Mouse (Mus musculus) C2C12 (cell line): ENCODE results near the gene Snapin. TPM values are rescaled to one million over a fixed set of nuclear protein-coding genes. Genes with fewer than 3 reads are reported as not detected.

Source experiments
- H3K27me3 ChIP-seq: one replicate; pipeline ENCODE4 v1.6.1; 2011; ENCODE audit not compliant: control insufficient read depth, insufficient read depth, insufficient read length
- H3K36me3 ChIP-seq: one replicate; pipeline ENCODE4 v1.6.1; 2011; ENCODE audit not compliant: control insufficient read depth, insufficient read depth
- H3K4me3 ChIP-seq: one replicate; pipeline ENCODE4 v1.5.1; 2011; ENCODE audit warnings: mild to moderate bottlenecking, control low read depth; ENCODE audit not compliant: poor library complexity, insufficient read depth, severe bottlenecking
- H3K79me2 ChIP-seq: one replicate; pipeline ENCODE4 v1.6.1; 2011; ENCODE audit not compliant: control insufficient read depth, insufficient read depth
- H3K79me3 ChIP-seq: one replicate; pipeline ENCODE4 v1.6.1; 2011; ENCODE audit warnings: low read depth, control low read depth
- H3ac ChIP-seq: one replicate; pipeline ENCODE3; 2011; ENCODE audit warnings: low read depth; ENCODE audit not compliant: control insufficient read depth, insufficient read length
- CEBPB ChIP-seq: IDR thresholded peaks from one replicate; pipeline ENCODE4 v1.6.1; 2011; ENCODE audit warnings: low read depth, mild to moderate bottlenecking, control low read depth, moderate library complexity
- CTCF ChIP-seq: IDR thresholded peaks from one replicate; pipeline ENCODE4 v1.5.1; 2011; ENCODE audit not compliant: control insufficient read depth, insufficient read depth, insufficient read length
- FOSL1 ChIP-seq: IDR thresholded peaks from one replicate; pipeline ENCODE4 v1.8.0; 2011; ENCODE audit warnings: mild to moderate bottlenecking, low read length; ENCODE audit not compliant: poor library complexity, insufficient read depth, severe bottlenecking
- MAX ChIP-seq: IDR thresholded peaks from one replicate; pipeline ENCODE4 v1.6.1; 2011; ENCODE audit warnings: mild to moderate bottlenecking, control low read depth
- MYOD1 ChIP-seq: IDR thresholded peaks from one replicate; pipeline ENCODE4 v1.6.1; 2011; ENCODE audit warnings: low read depth; ENCODE audit not compliant: control insufficient read depth, insufficient read length
- MYOG ChIP-seq: IDR thresholded peaks from one replicate; pipeline ENCODE4 v1.6.1; 2011; ENCODE audit not compliant: control insufficient read depth, insufficient read length; ENCODE audit errors: extremely low read depth
- USF1 ChIP-seq: IDR thresholded peaks from one replicate; pipeline ENCODE4 v1.6.1; 2011; ENCODE audit warnings: low read depth, mild to moderate bottlenecking, control low read depth, moderate library complexity
- polyA plus RNA-seq: library from polyadenylated mRNA; unstranded; fragments of >200 nt; fragmentation: generic; extraction: Trizol; gene quantifications from one replicate; pipeline ENCODE4 v1.2.1, GENCODE M21; 2012; ENCODE audit warnings: missing spikeins

Gene Snapin
- polyA plus RNA-seq, 1 experiment: 18.8 TPM

DNA sequence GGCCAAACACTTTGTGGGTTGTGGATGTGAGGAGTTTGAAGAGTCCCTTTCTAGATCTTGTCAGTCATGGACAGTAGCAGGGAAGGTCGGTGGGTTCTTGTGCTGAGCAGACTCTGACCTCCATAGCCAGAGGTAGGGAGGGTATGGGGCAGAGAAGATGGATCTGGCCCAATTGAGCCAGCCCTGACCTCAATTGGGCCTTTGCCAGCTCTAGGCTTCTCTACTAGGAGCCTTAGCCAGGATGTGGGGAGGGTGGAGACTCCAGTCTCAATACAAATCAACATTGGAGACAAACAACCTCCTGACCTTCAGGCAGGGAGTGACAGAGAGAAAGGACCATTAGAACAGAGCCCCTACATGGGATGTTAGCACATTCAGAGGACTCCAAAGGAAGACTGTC is 24.4 kb upstream of the Snapin start:
- Histone ChIP-seq H3K4me3 (peak overlapping the region; percentile 35), H3K27me3 (no peaks in the 10 kb centered on the region), H3ac (peak overlapping the region; percentile 44), H3K79me3 (no peaks in the 10 kb centered on the region), H3K79me2 (peaks cover 35% of the 10 kb centered on the region), H3K36me3 (peaks cover 6% of the 10 kb centered on the region)
- no peak for TF ChIP-seq FOSL1
- TF ChIP-seq USF1: no peak
- no peak for TF ChIP-seq MAX
- TF ChIP-seq CTCF: no peak
- no peak for TF ChIP-seq MYOD1
- TF ChIP-seq MYOG: no peak
- TF ChIP-seq CEBPB: no peak

DNA sequence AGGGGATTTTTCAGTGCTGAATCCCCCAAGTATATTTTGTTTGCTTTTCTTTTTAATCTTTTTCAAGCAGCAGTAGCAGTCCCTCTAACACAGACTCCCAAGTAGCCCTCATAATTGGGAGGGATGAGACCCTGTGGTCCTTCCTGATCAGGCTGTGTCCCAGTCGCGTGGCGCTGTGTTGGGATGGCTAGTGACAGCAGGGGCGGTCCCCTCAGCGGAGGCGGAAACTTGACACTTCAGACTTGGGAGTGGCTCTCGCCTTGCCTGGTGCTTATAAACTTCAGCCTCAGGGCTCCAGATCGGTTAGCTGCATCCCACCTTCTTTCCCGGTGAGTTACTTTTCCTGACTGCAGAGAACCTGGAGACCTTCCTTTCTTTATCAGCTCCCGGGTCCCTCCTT is 23.9 kb upstream of the Snapin start:
- H3K36me3 ChIP-seq: peaks cover 6% of the 10 kb centered on the region
- no peaks in the 10 kb centered on the region for H3K79me3 ChIP-seq
- H3K27me3 ChIP-seq: no peaks in the 10 kb centered on the region
- peak overlapping the region; percentile 44 for H3ac ChIP-seq
- peaks cover 35% of the 10 kb centered on the region for H3K79me2 ChIP-seq
- H3K4me3 ChIP-seq: peak overlapping the region; percentile 35
- no peak for TF ChIP-seq MYOD1
- peak; percentile 89 for TF ChIP-seq MAX

DNA sequence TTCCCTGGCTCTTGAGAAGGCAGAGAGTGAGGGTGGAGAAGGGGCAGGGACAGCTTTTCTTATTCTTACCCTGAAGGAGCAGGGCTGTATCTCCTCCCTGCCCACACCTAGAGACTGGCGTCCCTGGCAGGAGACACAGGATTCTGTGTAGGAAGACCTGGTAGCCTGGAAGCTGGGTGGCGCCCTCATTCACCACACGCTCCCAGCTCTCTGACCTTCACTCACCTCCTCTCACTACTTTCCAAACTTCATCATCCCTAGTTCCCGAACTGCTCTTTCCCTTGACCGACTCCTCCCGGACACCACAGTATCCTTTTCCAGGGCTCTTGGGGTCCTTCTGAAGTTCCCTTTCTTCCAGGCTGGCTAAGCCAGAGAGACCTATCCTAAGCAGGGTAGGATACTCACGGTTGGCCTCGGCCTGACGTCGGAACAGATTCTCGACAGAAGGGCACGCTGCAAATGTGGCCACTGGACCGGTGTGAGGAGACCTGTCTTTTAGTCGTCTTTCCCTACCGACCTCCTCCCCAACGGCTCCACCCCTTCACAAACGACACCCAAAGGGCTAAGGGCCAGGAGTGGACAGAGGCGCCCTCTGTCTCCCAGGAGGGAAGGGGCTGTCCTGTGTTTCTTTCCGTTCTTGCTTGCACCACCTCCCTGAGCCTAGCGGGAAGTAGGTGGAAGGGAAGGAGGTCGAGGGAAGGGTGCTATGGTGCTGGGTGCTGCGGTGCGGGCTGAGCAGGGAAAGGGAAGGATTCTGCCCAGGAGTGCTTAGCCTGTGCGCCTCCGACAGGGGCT is 23.2 kb upstream of the Snapin start, which contains the start of the genes S100a1 and S100a13:
Gene S100a1, minus strand, starts transcription at position 597 of the 795 bp plus-strand sequence.
Gene S100a13, plus strand, starts transcription at position 640 of the 795 bp plus-strand sequence.
- TF ChIP-seq CTCF: peak; percentile 8
- TF ChIP-seq USF1: no peak
- no peak for TF ChIP-seq CEBPB
- TF ChIP-seq MYOD1: no peak
- TF ChIP-seq MAX: no peak
- TF ChIP-seq FOSL1: no peak
- TF ChIP-seq MYOG: no peak
- no peaks in the 10 kb centered on the region for H3K27me3 ChIP-seq
- H3ac ChIP-seq: peak within 1 kb of the TSS; percentile 63
- peaks cover 37% of the 10 kb centered on the region for H3K79me2 ChIP-seq
- H3K36me3 ChIP-seq: peaks cover 6% of the 10 kb centered on the region
- H3K4me3 ChIP-seq: peak within 1 kb of the TSS; percentile 35
- H3K79me3 ChIP-seq: peaks cover under 1% of the 10 kb centered on the region

DNA sequence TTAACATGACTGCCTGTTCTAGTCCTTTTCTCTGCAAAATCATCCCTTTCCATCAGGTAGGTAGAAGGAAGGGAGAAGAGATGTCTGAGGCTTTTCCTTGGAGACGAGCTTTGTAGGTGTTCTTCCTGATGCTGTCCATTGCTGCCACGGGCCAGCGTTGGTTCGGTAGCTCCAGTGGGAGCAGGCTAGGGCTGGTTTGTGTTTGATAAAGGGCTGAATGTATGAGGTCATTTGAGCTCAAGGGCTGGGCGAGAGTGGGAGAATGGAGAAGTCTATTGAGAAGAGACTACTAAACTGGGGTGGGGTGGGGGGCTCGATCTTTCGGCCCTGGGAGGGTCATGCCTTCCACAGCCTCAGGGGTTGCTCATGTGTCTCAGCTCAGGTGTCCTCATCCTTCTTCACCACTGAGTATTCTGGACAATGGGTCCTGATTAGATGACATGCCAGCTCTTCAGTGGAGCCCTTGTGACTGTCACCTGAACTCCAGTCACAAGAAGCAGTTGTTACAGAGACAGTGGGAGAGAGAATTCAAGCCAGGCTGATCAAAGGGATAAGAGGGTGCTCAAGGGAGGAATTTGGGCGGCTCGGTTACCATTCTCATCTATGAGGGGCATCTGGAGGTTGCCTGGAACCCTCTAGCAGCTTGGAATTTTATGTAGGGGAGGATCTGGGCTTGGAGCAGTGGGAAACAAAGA is 22.3 kb upstream of the Snapin start:
- Histone ChIP-seq H3K79me3 (peaks cover 10% of the 10 kb centered on the region), H3K36me3 (peaks cover 6% of the 10 kb centered on the region), H3K27me3 (no peaks in the 10 kb centered on the region), H3K79me2 (peaks cover 46% of the 10 kb centered on the region), H3K4me3 (peak overlapping the region; percentile 35), H3ac (no peak overlapping the region)
- no peak for TF ChIP-seq MYOG
- no peak for TF ChIP-seq MYOD1
- no peak for TF ChIP-seq CTCF
- TF ChIP-seq USF1: no peak

DNA sequence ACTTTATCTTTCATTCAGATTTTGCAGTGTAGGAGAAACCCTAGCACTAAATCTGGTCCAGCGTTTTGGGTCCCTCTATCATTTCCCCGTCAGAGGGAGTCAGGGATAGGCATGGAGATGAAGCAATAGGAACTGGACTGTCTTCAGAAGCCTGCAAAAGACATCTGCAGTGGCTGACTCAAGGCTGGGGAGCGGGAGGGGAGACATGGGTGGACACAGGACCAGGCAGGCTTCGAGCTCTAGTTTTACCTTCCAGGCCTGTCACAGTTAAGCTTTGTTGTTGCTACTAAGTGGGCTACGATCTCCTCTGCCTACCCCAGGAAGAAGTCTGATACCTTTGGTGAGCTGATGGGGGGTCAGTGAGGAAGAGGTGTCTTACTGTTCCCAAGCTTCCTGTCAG is 21.4 kb upstream of the Snapin start:
- Histone ChIP-seq H3K79me2 (peaks cover 54% of the 10 kb centered on the region), H3K36me3 (peaks cover 10% of the 10 kb centered on the region), H3ac (no peak overlapping the region), H3K4me3 (no peak overlapping the region), H3K79me3 (peaks cover 18% of the 10 kb centered on the region), H3K27me3 (no peaks in the 10 kb centered on the region)
- TF ChIP-seq CEBPB (no peak), MYOG (no peak), FOSL1 (no peak), USF1 (no peak), MAX (no peak), CTCF (no peak), MYOD1 (no peak)

DNA sequence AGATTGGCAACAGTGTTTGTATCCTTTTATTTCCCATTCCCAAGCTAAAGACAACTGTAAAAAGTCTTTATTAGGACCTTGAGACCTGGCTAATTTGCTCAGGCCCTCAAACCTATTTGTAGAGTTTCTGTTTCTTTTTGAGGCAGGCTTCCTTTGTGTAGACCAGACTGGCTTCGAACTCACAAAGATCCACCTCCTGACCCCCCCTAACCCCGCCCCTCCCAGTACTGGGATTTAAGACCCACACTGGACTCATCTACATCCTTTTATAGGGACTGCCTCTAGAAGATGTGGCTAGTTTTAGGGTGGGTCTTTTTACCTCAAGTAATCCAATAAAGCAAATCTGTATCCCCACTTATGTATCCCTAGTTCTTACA is 18.9 kb upstream of the Snapin start:
- Histone ChIP-seq H3K27me3 (no peaks in the 10 kb centered on the region), H3K79me2 (peaks cover 65% of the 10 kb centered on the region), H3ac (no peak overlapping the region), H3K79me3 (peaks cover 42% of the 10 kb centered on the region), H3K4me3 (no peak overlapping the region), H3K36me3 (peaks cover 35% of the 10 kb centered on the region)
- TF ChIP-seq CEBPB: no peak
- TF ChIP-seq MYOD1: no peak
- no peak for TF ChIP-seq MAX
- no peak for TF ChIP-seq MYOG
- TF ChIP-seq FOSL1: no peak
- no peak for TF ChIP-seq CTCF
